Mouse (Mus musculus): ENCODE measurements around the gene Slc7a8.

Slc7a8 gene

GRCm38 (mm10) chr14:54737634-54738033 is 44.1 kb downstream of the Slc7a8 start:
- DNase-seq (ENCODE audit: low spot score) = no peak

DNA sequence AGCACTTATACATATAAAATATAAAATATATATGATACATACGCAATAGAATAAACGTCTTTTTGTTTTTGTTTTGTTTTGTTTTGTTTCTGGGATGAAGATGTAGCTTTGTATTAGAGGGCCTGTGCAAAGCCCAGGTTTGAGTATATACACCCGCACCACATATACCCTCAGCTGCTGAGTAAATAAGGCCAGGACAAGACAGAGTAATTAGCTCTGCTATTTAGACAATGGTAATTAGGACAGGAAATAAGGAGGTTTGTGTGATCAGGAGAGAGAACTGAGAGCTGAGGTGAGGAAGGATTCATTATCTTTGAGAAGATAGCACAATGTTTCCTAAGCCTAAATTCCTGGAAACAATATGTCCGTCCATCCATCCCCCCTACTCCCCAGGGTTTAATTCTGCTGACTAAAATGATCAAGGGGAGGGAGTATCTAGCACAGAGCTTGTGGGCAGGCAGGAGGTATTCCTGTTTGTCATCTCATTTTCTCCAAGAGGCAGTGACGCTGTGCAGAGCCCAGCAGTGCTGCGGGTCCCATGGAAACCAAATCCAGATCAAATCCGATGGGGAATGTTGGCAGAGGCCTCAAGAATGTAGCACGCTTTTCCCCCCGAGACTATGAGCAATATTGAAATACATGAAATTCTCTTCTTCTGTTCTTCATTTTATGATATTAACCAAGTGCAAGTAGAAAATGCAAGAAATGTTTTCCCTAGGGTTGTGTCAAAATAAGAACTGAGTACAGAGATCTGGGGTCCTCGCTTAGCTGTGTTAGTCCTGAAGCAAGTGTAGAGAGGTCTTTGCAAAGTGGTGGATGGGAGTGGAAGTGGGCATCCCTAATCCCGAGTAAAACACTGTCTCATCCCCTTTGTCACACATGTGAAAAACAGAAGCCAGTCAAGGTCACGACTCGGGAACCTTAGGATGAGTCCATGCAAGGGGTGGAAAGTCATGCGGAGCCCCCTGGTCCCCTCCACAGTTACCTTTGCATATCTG is 44.9 kb downstream of the Slc7a8 start:
- DNase-seq (ENCODE audit: low spot score) = no peak

GRCm38 (mm10) chr14:54735221-54735620 is 46.5 kb downstream of the Slc7a8 start:
- DNase-seq (ENCODE audit: low spot score) = no peak

GRCm38 (mm10) chr14:54734004-54734403 is 47.7 kb downstream of the Slc7a8 start:
- DNase-seq (ENCODE audit: low spot score) = no peak

GRCm38 (mm10) chr14:54732206-54732605 is 49.5 kb downstream of the Slc7a8 start:
- DNase-seq (ENCODE audit: low spot score) = no peak

- no peak for DNase-seq (ENCODE audit: low spot score)
Observed at GRCm38 (mm10) chr14:54730305-54730704, 51.4 kb downstream of the Slc7a8 start.

DNA sequence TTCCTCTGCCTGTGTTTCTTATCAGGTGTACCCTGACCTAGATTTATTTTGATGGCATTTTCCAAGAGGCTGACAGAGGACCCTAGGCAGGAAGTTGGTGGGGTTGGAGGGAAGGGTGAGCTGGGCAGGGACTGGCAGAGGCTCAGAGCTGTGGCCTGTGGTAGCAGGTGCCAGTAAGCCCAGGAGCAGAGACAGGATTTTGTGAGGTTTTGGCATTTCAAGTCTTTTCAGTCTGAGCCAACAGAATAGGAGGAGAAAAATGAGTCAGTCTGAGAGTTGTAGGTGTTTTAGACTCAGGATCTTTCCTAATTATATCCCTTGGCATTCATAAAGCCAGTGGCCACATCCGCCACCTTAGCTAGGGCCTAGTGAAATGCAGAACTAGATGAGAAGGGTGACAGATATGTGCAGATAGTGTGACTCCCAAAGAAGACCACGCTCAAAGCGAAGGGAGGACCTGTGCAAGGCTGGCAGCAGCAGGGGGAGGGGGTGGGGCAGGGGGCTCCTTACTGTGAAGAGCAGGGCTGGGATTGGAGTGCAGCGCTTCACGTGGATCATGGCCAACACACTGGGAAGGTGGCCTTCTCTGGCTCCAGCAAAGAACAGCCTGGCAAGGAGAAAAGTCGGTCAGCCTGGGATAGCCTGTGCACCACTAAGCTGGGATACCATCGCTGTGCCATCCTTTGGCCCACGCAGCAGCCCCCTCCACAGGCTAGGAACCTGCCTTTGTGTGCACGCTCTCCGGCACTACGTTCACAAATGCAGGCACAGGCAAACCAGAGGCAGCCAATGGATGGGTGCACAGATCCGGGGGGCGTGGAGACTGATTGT is 52.7 kb downstream of the Slc7a8 start:
- DNase-seq (ENCODE audit: low spot score) = no peak

DNA sequence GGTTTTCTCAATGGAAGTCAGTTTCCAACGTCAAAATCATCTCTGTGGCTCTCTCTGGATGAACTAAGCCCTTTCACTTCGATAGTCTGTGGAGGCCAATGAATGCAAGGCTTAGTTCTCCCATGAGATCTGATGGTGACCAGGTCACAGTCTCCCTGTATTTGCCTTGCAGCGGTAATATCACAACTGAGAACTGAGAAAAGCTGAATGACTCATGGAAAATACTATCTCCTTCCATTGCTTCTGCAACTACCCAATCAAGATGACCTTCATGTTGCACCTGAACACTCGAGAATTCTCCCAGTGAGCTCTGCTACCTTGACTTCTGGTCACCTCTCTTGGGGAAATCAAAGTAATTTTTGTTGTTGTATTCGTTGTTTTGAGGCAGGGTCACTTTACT is 54.2 kb downstream of the Slc7a8 start:
- DNase-seq (ENCODE audit: low spot score) = no peak

- no peak for DNase-seq (ENCODE audit: low spot score)
Observed at GRCm38 (mm10) chr14:54724049-54724448, 57.7 kb downstream of the Slc7a8 start.

DNA sequence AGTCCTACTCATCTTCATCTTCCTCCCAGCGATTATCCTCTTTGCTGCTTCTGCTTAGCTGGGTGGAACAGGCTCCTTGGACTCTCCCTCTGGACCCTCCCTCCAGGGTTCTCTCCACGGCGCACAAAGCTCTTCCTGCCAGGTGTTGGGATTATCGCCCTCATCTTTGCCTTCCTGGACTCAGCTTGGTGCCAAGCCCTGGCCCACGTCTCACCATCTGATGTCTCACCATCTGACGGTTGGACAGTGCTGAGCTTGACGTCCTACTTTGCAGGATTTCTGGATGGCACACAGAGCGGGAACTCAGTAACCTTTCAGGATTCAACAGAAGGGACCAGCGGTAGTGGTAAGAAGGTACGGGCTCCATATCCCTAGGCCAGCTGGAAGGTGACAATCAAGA is 60.0 kb downstream of the Slc7a8 start:
- no peak for DNase-seq (ENCODE audit: low spot score)

DNA sequence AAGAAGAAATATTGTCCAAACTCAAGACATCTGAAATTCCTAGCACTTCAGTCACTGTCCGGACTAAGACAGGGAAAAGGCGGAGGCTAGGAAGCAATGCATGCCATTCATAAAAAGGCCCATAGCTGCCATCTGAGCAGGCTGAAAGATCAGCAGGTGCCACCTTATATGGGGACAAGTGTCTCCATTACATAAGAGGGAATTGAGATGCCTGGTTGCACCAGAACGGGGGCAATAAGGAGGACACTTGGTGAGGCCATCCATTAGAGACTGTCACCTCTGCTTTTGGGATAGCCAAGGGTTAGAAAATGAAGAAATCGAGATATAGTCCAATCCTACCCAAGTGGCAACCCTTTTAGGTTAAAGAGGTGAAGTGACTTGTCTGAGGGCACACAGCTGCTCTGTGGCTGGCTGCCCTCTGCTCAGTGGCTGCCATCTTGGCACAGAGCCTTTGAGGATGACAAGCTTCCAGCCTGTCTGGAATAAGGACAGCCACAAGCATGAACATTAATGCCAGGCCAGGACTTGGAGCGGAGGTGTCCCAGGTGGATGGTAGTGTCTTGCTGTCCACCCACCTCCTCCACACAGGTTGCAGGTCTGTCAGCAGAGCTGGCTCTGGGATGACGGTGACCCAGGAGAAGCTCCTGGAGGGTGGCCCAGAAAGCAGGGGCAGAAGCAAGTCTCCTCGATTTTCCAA is 60.9 kb downstream of the Slc7a8 start:
- no peak for DNase-seq (ENCODE audit: low spot score)

DNA sequence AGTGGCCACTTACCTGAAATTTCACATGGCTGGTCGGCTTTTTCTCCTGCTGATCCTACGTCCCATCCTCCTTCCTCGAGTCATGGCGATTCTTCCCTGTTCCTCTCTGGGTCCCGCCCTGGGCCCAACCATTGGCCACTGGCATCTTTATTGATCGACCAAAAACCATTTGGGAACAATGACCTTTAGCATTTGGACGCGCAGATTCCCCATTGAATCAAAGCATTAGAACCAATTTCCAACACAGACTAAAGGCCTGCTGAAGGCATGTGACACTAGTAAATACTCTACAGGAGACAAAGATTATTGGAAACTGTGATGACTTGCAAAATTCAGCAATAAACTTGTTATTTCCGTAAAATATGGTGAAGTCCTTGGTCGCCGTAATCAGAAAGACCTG is 61.7 kb downstream of the Slc7a8 start:
- no peak for DNase-seq (ENCODE audit: low spot score)

DNA sequence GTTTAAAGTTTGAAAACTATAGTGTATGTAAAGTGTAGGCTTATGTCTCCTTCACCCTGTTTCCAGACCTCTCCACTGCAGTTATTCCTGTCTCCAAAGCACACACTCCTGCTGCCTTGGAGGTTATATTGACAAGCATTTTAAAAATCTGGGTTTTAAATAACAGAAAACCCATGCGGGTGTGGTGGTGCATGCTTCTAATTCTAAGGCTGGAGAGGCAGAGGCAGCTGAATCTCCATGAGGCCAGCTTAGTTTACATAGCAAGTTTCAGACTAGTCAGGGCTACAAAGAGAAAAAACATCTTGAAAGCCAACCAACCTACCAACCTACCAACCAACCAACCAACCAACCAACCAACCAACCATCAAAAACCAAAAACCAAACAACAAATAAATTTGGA is 66.3 kb downstream of the Slc7a8 start:
- no peak for DNase-seq (ENCODE audit: low spot score)

DNA sequence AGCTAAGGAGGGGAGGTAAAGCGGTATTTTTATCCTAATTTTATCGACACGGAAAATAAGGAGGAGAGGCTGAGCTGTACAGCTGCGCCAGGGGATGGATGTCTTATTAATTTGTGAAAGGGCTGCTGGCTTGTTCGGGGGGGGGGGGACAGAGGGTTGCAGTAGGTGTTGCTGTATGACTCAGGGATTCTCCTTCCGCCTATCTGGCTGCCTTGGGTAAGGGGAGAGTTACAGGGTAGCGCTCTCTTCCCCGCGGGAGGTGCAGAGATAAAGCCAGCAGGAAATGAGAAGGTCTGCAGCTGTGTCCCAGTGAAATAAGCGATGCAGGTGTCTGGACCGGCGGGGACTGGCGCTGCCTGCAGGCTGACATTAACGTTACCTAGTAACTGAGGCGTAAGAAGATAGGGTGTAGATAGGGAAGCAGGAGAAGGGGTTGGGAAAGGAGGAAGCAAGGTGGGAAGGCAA is 67.1 kb downstream of the Slc7a8 start:
- DNase-seq (ENCODE audit: low spot score) = no peak

- DNase-seq (ENCODE audit: low spot score) = peak; percentile 45
Observed at GRCm38 (mm10) chr14:54714121-54714520, 67.6 kb downstream of the Slc7a8 start.

- no peak for DNase-seq (ENCODE audit: low spot score)
Observed at GRCm38 (mm10) chr14:54712861-54713260, 68.9 kb downstream of the Slc7a8 start.

DNA sequence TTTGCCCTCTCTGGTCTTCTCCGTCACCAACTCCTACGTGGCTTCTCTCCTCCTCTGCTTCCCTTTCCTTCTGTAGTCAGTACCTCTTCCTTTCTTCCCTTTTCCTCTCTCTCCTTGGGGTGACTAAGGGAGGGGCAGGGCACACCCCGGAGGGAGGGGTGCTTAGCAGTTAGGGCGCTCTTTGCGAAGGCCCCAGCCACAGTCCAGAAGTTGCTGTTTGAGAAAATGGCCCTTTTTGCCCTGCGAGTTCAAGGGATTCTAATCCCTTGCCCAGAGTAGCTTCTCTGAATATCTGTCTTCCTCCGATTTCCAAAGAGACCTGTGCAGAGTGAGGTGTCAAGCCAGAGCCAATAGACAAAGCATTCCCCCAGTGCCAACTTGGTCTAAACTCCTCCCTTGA is 69.7 kb downstream of the Slc7a8 start, which contains the start of gene Cebpe:
Gene Cebpe, minus strand, starts transcription at position 101 of the 400 bp plus-strand sequence.
- DNase-seq (ENCODE audit: low spot score) = no peak

DNA sequence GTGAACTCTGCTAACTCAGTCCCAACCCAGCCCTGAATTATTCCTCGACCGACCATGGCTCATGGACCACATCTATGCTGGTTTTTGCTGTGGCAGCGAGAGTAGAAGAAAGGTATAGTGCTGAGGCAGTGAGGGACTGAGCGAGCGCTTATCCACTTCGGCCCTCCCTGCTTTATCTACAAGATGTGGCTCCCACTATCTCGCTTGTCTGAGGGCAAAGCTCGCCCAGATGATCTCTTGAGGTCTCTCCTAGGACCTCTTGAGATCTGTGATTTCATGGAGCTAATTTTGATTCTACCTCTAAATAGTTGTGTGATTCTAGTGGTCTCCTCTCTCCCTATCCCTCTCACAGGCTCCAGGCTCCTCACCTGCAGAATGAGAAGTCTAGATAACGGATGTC is 72.7 kb downstream of the Slc7a8 start:
- DNase-seq (ENCODE audit: low spot score) = no peak

- no peak for DNase-seq (ENCODE audit: low spot score)
Observed at GRCm38 (mm10) chr14:54706589-54707320, 75.0 kb downstream of the Slc7a8 start.

GRCm38 (mm10) chr14:54705844-54706243 is 75.9 kb downstream of the Slc7a8 start:
- no peak for DNase-seq (ENCODE audit: low spot score)

DNA sequence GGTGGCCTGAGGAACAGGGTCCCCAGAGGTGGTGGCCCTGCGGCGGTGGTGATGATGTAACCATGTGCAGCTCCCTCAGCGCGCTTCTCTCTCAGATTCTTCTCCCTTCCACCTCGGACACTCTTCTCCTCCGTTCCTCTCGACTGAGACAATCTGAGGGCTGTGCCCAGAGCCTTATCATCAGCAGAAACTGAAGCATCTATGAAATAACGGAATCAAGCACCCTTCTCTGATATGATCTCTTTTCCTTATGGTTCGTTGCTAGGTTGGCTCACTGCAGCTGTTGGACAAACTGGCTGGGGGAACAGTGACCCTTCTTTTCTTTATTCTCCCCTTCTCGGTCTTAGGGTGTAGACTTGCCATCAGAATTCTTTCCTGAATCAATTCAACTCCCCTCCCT is 78.5 kb downstream of the Slc7a8 start:
- DNase-seq (ENCODE audit: low spot score) = no peak

Measured in ovary, postnatal 10 days (tissue).